Mouse (Mus musculus): ENCODE measurements around the gene Snrpa1.

DNA sequence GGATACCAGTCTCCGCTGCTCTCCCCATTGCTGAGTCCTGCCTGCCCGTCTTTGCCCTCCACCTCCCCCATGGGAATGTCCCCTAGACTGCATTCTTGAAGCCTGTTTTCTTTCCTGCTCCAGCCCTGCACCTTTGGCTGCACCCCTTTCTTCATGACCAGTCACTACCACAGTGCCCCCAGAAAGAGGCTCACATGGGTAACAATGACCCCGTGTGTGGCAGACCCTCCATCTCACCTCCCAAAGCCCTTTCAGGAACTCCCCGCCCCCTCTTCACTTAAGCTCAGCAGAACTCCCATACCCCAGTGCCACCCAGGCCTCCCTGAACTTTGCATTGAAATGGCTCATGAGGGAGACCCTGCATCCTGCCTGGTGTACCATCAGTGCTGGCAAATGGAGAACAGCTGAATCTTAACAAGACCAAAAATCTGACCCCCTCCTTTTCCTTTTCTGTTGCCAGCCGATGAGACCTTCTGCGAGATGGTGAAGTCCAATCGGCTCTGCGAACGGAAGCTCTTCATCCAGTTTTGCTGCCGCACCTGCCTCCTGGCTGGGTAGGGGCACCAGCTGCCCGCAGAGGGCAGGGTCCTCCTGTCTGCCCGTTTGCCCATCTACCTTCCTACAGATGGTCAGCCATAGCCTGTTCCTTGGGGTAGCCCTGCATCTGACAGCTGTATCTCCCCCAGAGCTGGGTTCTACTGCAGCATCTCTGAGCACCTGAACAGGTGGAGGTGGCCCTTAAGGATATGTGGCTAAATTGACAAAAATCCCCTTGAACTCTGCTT, 10.2 kb upstream of the Snrpa1 start:
- TF ChIP-seq GATA1 (IDR thresholded peaks at IDR 0.05; ENCODE audit: borderline replicate concordance, low read length) (no peak), FLI1 (IDR thresholded peaks at IDR 0.05; ENCODE audit: low read length) (no peak)
